Mouse (Mus musculus): ENCODE data around the gene Arhgef7. TPM values are rescaled to one million over a fixed set of nuclear protein-coding genes. Genes with fewer than 3 reads are reported as not detected.

The Arhgef7 gene
- polyA plus RNA-seq, 1 experiment from 2014 or later = 31.6 TPM

GRCm38 (mm10) chr8:11782607-11783006 lies 55.1 kb downstream of the Arhgef7 start:
- no peak overlapping the region for H3K4me3 ChIP-seq (ENCODE audit: low read depth, low read length)
- no peak overlapping the region for H3K9ac ChIP-seq (replicated peaks; ENCODE audit: low read depth)
- no peak overlapping the region for H3K4me2 ChIP-seq (replicated peaks; ENCODE audit: low read depth, low read length)
- H3K4me1 ChIP-seq (ENCODE audit: insufficient read depth, low read depth, low read length) = no peaks in the 10 kb centered on the region; the same call in 1 of the 2 replicates
- 89% methylated on average over 6 of the region's 6 CpGs for WGBS
- H3K9me3 ChIP-seq (ENCODE audit: low read length) = no peaks in the 10 kb centered on the region
- no peak overlapping the region for H3K27ac ChIP-seq (ENCODE audit: low read length)
- H3K27me3 ChIP-seq (replicated peaks; ENCODE audit: insufficient read depth, low read length) = no peaks in the 10 kb centered on the region
- no peak for TF ChIP-seq CTCF (IDR thresholded peaks at IDR 0.05)
- no peak for TF ChIP-seq EP300 (IDR thresholded peaks at IDR 0.05)
- peaks cover 20% of the 10 kb centered on the region for H3K36me3 ChIP-seq (ENCODE audit: insufficient read depth, low read length)
- DNase-seq (ENCODE audit: low spot score) = no peak
- no peak for ATAC-seq

GRCm38 (mm10) chr8:11783861-11784594 lies 56.5 kb downstream of the Arhgef7 start:
- no peak for DNase-seq (ENCODE audit: low spot score)
- WGBS = 79% methylated on average over 7 of the region's 7 CpGs
- H3K36me3 ChIP-seq (ENCODE audit: insufficient read depth, low read length) = peaks cover 20% of the 10 kb centered on the region
- H3K4me3 ChIP-seq (ENCODE audit: low read depth, low read length) = no peak overlapping the region
- H3K27me3 ChIP-seq (replicated peaks; ENCODE audit: insufficient read depth, low read length) = no peaks in the 10 kb centered on the region
- ATAC-seq = no peak
- no peak overlapping the region for H3K9ac ChIP-seq (replicated peaks; ENCODE audit: low read depth)
- TF ChIP-seq EP300 (IDR thresholded peaks at IDR 0.05) (no peak), CTCF (IDR thresholded peaks at IDR 0.05) (no peak)
- H3K4me1 ChIP-seq (ENCODE audit: insufficient read depth, low read depth, low read length) = no peaks in the 10 kb centered on the region; the same call in 1 of the 2 replicates
- no peak overlapping the region for H3K27ac ChIP-seq (ENCODE audit: low read length)
- H3K9me3 ChIP-seq (ENCODE audit: low read length) = no peaks in the 10 kb centered on the region
- H3K4me2 ChIP-seq (replicated peaks; ENCODE audit: low read depth, low read length) = no peak overlapping the region

GRCm38 (mm10) chr8:11785121-11785520 lies 57.6 kb downstream of the Arhgef7 start:
- ATAC-seq = no peak
- Histone ChIP-seq H3K4me3 (ENCODE audit: low read depth, low read length) (no peak overlapping the region), H3K9me3 (ENCODE audit: low read length) (no peaks in the 10 kb centered on the region), H3K27ac (ENCODE audit: low read length) (no peak overlapping the region), H3K36me3 (ENCODE audit: insufficient read depth, low read length) (peaks cover 27% of the 10 kb centered on the region), H3K4me1 (ENCODE audit: insufficient read depth, low read depth, low read length) (no peaks in the 10 kb centered on the region), H3K27me3 (replicated peaks; ENCODE audit: insufficient read depth, low read length) (no peaks in the 10 kb centered on the region), H3K4me2 (replicated peaks; ENCODE audit: low read depth, low read length) (no peak overlapping the region), H3K9ac (replicated peaks; ENCODE audit: low read depth) (no peak overlapping the region)
- WGBS = 43% methylated on average over 4 of the region's 4 CpGs
- DNase-seq (ENCODE audit: low spot score) = no peak
- TF ChIP-seq EP300 (IDR thresholded peaks at IDR 0.05) (no peak), CTCF (IDR thresholded peaks at IDR 0.05) (no peak)

- H3K27ac ChIP-seq (ENCODE audit: low read length) = no peak overlapping the region
- no peak overlapping the region for H3K4me2 ChIP-seq (replicated peaks; ENCODE audit: low read depth, low read length)
- peaks cover 28% of the 10 kb centered on the region for H3K36me3 ChIP-seq (ENCODE audit: insufficient read depth, low read length)
- no peaks in the 10 kb centered on the region for H3K9me3 ChIP-seq (ENCODE audit: low read length)
- no peaks in the 10 kb centered on the region for H3K27me3 ChIP-seq (replicated peaks; ENCODE audit: insufficient read depth, low read length)
- H3K4me1 ChIP-seq (ENCODE audit: insufficient read depth, low read depth, low read length) = no peaks in the 10 kb centered on the region
- ATAC-seq = no peak
- H3K9ac ChIP-seq (replicated peaks; ENCODE audit: low read depth) = no peak overlapping the region
- H3K4me3 ChIP-seq (ENCODE audit: low read depth, low read length) = no peak overlapping the region
- WGBS = 55% methylated on average over 9 of the region's 9 CpGs
- TF ChIP-seq EP300 (IDR thresholded peaks at IDR 0.05) (no peak), CTCF (IDR thresholded peaks at IDR 0.05) (no peak)
- DNase-seq (ENCODE audit: low spot score) = no peak
These were observed 58.1 kb downstream of the Arhgef7 start for GRCm38 (mm10) chr8:11785539-11786046.

GRCm38 (mm10) chr8:11788252-11788651 lies 60.7 kb downstream of the Arhgef7 start:
- no peak for ATAC-seq
- WGBS = 38% methylated on average over 8 of the region's 8 CpGs
- H3K4me3 ChIP-seq (ENCODE audit: low read depth, low read length) = no peak overlapping the region
- no peaks in the 10 kb centered on the region for H3K4me1 ChIP-seq (ENCODE audit: insufficient read depth, low read depth, low read length)
- H3K9ac ChIP-seq (replicated peaks; ENCODE audit: low read depth) = no peak overlapping the region
- TF ChIP-seq EP300 (IDR thresholded peaks at IDR 0.05) = no peak
- peak; percentile 67 for TF ChIP-seq CTCF (IDR thresholded peaks at IDR 0.05)
- no peaks in the 10 kb centered on the region for H3K27me3 ChIP-seq (replicated peaks; ENCODE audit: insufficient read depth, low read length)
- H3K9me3 ChIP-seq (ENCODE audit: low read length) = no peaks in the 10 kb centered on the region
- H3K4me2 ChIP-seq (replicated peaks; ENCODE audit: low read depth, low read length) = no peak overlapping the region
- H3K27ac ChIP-seq (ENCODE audit: low read length) = no peak overlapping the region
- DNase-seq (ENCODE audit: low spot score) = peak; percentile 50
- peaks cover 23% of the 10 kb centered on the region for H3K36me3 ChIP-seq (ENCODE audit: insufficient read depth, low read length)

- no peak overlapping the region for H3K9ac ChIP-seq (replicated peaks; ENCODE audit: low read depth)
- H3K36me3 ChIP-seq (ENCODE audit: insufficient read depth, low read length) = peaks cover 21% of the 10 kb centered on the region
These were observed 61.6 kb downstream of the Arhgef7 start for GRCm38 (mm10) chr8:11789168-11789567.

More at GRCm38 (mm10) chr8:11789168-11789567, 61.6 kb downstream of the Arhgef7 start:
- DNase-seq (ENCODE audit: low spot score) (no peak), ATAC-seq (no peak)
- no peak overlapping the region for H3K27ac ChIP-seq (ENCODE audit: low read length)
- no peaks in the 10 kb centered on the region for H3K9me3 ChIP-seq (ENCODE audit: low read length)
- TF ChIP-seq CTCF (IDR thresholded peaks at IDR 0.05) (no peak), EP300 (IDR thresholded peaks at IDR 0.05) (no peak)
- H3K4me2 ChIP-seq (replicated peaks; ENCODE audit: low read depth, low read length) = no peak overlapping the region
- H3K4me3 ChIP-seq (ENCODE audit: low read depth, low read length) = no peak overlapping the region
- 91% methylated on average over 5 of the region's 5 CpGs for WGBS
- no peaks in the 10 kb centered on the region for H3K27me3 ChIP-seq (replicated peaks; ENCODE audit: insufficient read depth, low read length)
- H3K4me1 ChIP-seq (ENCODE audit: insufficient read depth, low read depth, low read length) = no peaks in the 10 kb centered on the region
